Mouse (Mus musculus) thymus, postnatal 25 days (tissue): Measurements from ENCODE around the gene Rheb.
A peak's percentile ranks its signal among the peaks of the same experiment; 100 is the strongest.
"Not testable (repeated sequence)": the region's sequence is repeated elsewhere in the genome, so short reads cannot be mapped to it uniquely, and the experiment has no call there.

Source experiments
- DNase-seq: peaks from one replicate; pipeline ENCODE4 v3.0.0; 2022

Rheb gene

GRCm38 (mm10) chr5:24842274-24843102 is at the start of gene Rheb:
Gene Rheb (minus strand): TSS chr5:24842624.
- peak; percentile 98 for DNase-seq

GRCm38 (mm10) chr5:24889860-24890259 is 47.4 kb upstream of the Rheb start:
- DNase-seq: no peak

- no peak for DNase-seq
Observed at GRCm38 (mm10) chr5:24888874-24889591, 46.6 kb upstream of the Rheb start.

GRCm38 (mm10) chr5:24887271-24887670 is 44.8 kb upstream of the Rheb start:
- DNase-seq: no peak

- no peak for DNase-seq
Observed at GRCm38 (mm10) chr5:24878713-24879112, 36.3 kb upstream of the Rheb start.

- DNase-seq: no peak
Observed at GRCm38 (mm10) chr5:24877836-24878624, 35.6 kb upstream of the Rheb start.

GRCm38 (mm10) chr5:24876653-24877052 is 34.2 kb upstream of the Rheb start:
- no peak for DNase-seq

GRCm38 (mm10) chr5:24874111-24874510 is 31.7 kb upstream of the Rheb start:
- no peak for DNase-seq

- DNase-seq: no peak
Observed at GRCm38 (mm10) chr5:24873221-24873620, 30.8 kb upstream of the Rheb start.

- DNase-seq: peak; percentile 9
Observed at GRCm38 (mm10) chr5:24871276-24871675, 28.9 kb upstream of the Rheb start.

GRCm38 (mm10) chr5:24869796-24870289 is 27.4 kb upstream of the Rheb start:
- DNase-seq: no peak

- no peak for DNase-seq
Observed at GRCm38 (mm10) chr5:24863804-24864203, 21.4 kb upstream of the Rheb start.

- no peak for DNase-seq
Observed at GRCm38 (mm10) chr5:24861449-24861930, 19.1 kb upstream of the Rheb start.

- no peak for DNase-seq
Observed at GRCm38 (mm10) chr5:24860635-24861448, 18.4 kb upstream of the Rheb start.

GRCm38 (mm10) chr5:24859771-24860540 is 17.5 kb upstream of the Rheb start:
- DNase-seq: no peak

GRCm38 (mm10) chr5:24854827-24855600 is 12.6 kb upstream of the Rheb start:
- DNase-seq: no peak

GRCm38 (mm10) chr5:24854256-24854655 is 11.8 kb upstream of the Rheb start:
- DNase-seq: no peak

GRCm38 (mm10) chr5:24848261-24848660 is 5.8 kb upstream of the Rheb start:
- not testable (repeated sequence) for DNase-seq

GRCm38 (mm10) chr5:24843841-24844240 is 1.4 kb upstream of the Rheb start:
- DNase-seq: peak; percentile 14

GRCm38 (mm10) chr5:24843103-24843475 is 665 bp upstream of the Rheb start:
- DNase-seq: no peak
